Mouse (Mus musculus) erythroblast, embryonic 14.5 days (primary cell): ENCODE results near the gene Pmvk.

Experiments used
- GATA1 ChIP-seq: IDR thresholded peaks from 2 replicates; pipeline ENCODE4 v1.6.1; 2012; ENCODE audit warnings: low read length, inconsistent platforms, mixed read lengths
- TAL1 ChIP-seq: IDR thresholded peaks from 3 replicates; pipeline ENCODE4 v1.6.1; 2012; ENCODE audit warnings: low read length, inconsistent platforms, mixed read lengths

GRCm38 (mm10) chr3:89491559-89491958 is 37.2 kb downstream of the Pmvk start:
- TF ChIP-seq GATA1: no peak
- no peak for TF ChIP-seq TAL1
